Mouse (Mus musculus) ES-E14 (cell line): ENCODE results near the gene Eya4. TPM values are rescaled to one million over a fixed set of nuclear protein-coding genes. Genes with fewer than 3 reads are reported as not detected.

Source experiments
- DNase-seq: peaks from one replicate; pipeline ENCODE4 v3.0.0-alpha.2; 2013; ENCODE audit warnings: low read depth, low spot score
- H3K27ac ChIP-seq: 2 replicates; pipeline ENCODE4 v1.5.1; 2012; ENCODE audit warnings: low read depth, mild to moderate bottlenecking, low read length, moderate library complexity, mixed read lengths; ENCODE audit not compliant: poor library complexity, insufficient read depth, severe bottlenecking
- H3K36me3 ChIP-seq: 2 replicates; pipeline ENCODE4 v1.6.1; 2012; ENCODE audit warnings: mild to moderate bottlenecking, low read length, moderate library complexity, mixed read lengths; ENCODE audit not compliant: control insufficient read depth, poor library complexity, insufficient read depth, severe bottlenecking
- H3K4me1 ChIP-seq, 2 experiments: fragments of 150-350 bp in 1 of 2; sonication (generic) in 1 of 2; 2 replicates each; pipeline ENCODE4 v1.6.1; 2012; ENCODE audit warnings: low read length in 2 of 2, mild to moderate bottlenecking in 1 of 2, mixed read lengths in 1 of 2; ENCODE audit not compliant: control insufficient read depth in 2 of 2, insufficient read depth in 2 of 2, poor library complexity in 1 of 2
- H3K4me3 ChIP-seq, 2 experiments: fragments of 150-350 bp in 1 of 2; sonication (generic) in 1 of 2; 2 replicates each; pipeline ENCODE4 v1.5.1; 2012; ENCODE audit warnings: low read length in 2 of 2, low read depth in 1 of 2, mild to moderate bottlenecking in 1 of 2, mixed read lengths in 1 of 2; ENCODE audit not compliant: insufficient read depth in 1 of 2, poor library complexity in 1 of 2, severe bottlenecking in 1 of 2
- H3K9ac ChIP-seq: 2 replicates; pipeline ENCODE4 v1.6.1; 2012; ENCODE audit warnings: low read depth, mild to moderate bottlenecking, low read length, mixed read lengths; ENCODE audit not compliant: poor library complexity, insufficient read depth, severe bottlenecking
- H3K9me3 ChIP-seq: fragments of 150-350 bp; sonication (generic); 2 replicates; pipeline ENCODE4 v1.6.1; 2012; ENCODE audit warnings: low read depth, mild to moderate bottlenecking, low read length; ENCODE audit not compliant: control insufficient read depth, insufficient read depth
- CHD2 ChIP-seq: IDR thresholded peaks from 2 replicates; pipeline ENCODE4 v1.6.1; 2014; ENCODE audit warnings: mild to moderate bottlenecking, low read depth, low read length, inconsistent platforms
- HCFC1 ChIP-seq: IDR thresholded peaks from 2 replicates; pipeline ENCODE4 v1.6.1; 2012; ENCODE audit warnings: low read length, inconsistent platforms, borderline replicate concordance; ENCODE audit not compliant: insufficient read depth
- MAFK ChIP-seq: IDR thresholded peaks from 2 replicates; pipeline ENCODE4 v1.6.1; 2014; ENCODE audit warnings: mild to moderate bottlenecking, low read depth, low read length, inconsistent platforms; ENCODE audit not compliant: insufficient read depth
- ZC3H11A ChIP-seq: IDR thresholded peaks from 2 replicates; pipeline ENCODE4 v1.6.1; 2012; ENCODE audit warnings: low read depth, mild to moderate bottlenecking, inconsistent platforms, low read length, borderline replicate concordance
- ZNF384 ChIP-seq: IDR thresholded peaks from 2 replicates; pipeline ENCODE4 v1.6.1; 2012; ENCODE audit warnings: low read depth, low read length, inconsistent platforms
- in situ Hi-C, 2 experiments: fragments of 600-800 bp; cut with MboI; formaldehyde crosslinking; loops; one replicate each; pipeline ENCODE4 v1.15.1; 2025; ENCODE audit warnings: low sequenced_read_pairs in 2 of 2, inconsistent platforms in 1 of 2; ENCODE audit not compliant: unreplicated experiment in 2 of 2
- total RNA-seq: library from RNA; depleted of rRNA; stranded (reverse); fragments of 300-350 nt; gene quantifications from 2 replicates; pipeline ENCODE4 v1.2.3, GENCODE M21; 2012

The Eya4 gene
- total RNA-seq, 1 experiment = 1.5 TPM

DNA sequence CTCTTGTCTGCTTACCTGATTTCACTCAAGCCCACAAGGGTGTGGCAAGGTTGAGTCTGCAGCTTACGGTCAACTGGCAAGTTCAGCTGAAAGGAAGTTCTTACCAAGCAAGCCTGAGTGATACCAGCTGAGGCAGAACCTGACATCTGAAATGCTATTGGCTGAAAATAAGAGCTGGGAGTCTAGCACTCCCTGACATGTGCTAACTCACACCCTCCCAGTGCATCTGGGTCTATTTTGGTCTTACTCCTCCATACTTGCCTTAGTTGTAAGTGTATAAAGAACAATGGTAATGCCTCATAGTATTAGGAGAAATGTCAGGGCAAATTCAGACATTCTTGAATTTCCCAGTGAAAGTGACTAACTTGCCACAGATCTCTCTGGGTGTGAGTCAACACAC is 260.3 kb downstream of the Eya4 start:
- Histone ChIP-seq H3K9ac (no peak overlapping the region), H3K9me3 (no peaks in the 10 kb centered on the region), H3K36me3 (no peaks in the 10 kb centered on the region), H3K27ac (no peak overlapping the region), H3K4me1 (no peaks in the 10 kb centered on the region), H3K4me3 (no peak overlapping the region)
- in situ Hi-C loops = loop anchor here (25.0 kb wide), 2 partner anchors 303 to 503 kb away; no protein-coding TSS in a partner anchor
- no peak for TF ChIP-seq ZC3H11A
- no peak for TF ChIP-seq ZNF384
- no peak for TF ChIP-seq HCFC1
- TF ChIP-seq CHD2 = no peak
- TF ChIP-seq MAFK = no peak
- no peak for DNase-seq

DNA sequence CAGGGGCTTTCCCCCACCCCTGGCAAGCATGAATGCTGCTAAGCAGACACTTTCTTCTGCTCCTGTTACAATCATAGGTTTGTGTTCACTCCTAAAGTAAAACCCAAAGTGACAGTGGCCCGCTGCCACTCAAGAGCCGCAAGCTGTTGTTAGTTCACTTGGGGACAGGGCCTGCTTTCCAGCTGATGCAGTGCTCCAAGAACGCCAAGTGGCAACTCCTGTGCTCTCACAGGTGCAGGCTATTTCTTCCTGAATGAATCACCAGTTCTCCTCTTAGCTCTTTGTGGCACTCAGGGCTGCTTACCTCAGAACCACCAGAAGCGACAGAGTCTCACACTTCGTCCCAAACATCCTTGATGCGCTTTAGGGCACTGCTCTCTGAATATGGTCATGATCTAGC is 261.3 kb downstream of the Eya4 start:
- Histone ChIP-seq H3K4me3 (no peak overlapping the region), H3K9me3 (no peaks in the 10 kb centered on the region), H3K9ac (no peak overlapping the region), H3K36me3 (no peaks in the 10 kb centered on the region), H3K4me1 (no peaks in the 10 kb centered on the region), H3K27ac (no peak overlapping the region)
- no peak for TF ChIP-seq MAFK
- no peak for TF ChIP-seq CHD2
- DNase-seq = no peak
- in situ Hi-C loops = loop anchor here (25.0 kb wide), 2 partner anchors 302 to 502 kb away; no protein-coding TSS in a partner anchor

DNA sequence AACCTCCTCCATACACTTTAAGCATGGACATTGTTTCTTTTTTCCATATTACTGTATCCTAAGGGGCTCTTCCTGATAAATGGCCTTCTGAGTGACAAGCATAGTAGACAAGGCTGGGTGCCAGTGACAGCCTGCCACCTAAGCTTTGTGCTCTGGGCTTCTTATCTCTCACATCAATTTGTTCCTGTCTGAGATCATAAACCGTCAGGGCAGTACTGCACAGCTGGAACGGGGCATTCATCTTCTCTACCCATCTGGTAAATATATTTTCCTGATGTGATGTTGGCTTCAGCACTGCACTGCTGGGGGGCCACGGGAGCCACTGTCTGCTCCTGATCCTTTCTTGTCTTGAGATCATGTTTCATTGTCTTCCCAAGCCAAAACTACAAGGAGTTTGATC is 261.8 kb downstream of the Eya4 start:
- Histone ChIP-seq H3K36me3 (no peaks in the 10 kb centered on the region), H3K4me1 (no peaks in the 10 kb centered on the region), H3K4me3 (no peak overlapping the region), H3K9me3 (no peaks in the 10 kb centered on the region), H3K27ac (no peak overlapping the region), H3K9ac (no peak overlapping the region)
- TF ChIP-seq CHD2 = no peak
- TF ChIP-seq MAFK = no peak
- TF ChIP-seq HCFC1 = no peak
- no peak for TF ChIP-seq ZC3H11A
- TF ChIP-seq ZNF384 = no peak
- in situ Hi-C loops = loop anchor here (25.0 kb wide), 2 partner anchors 301 to 501 kb away; no protein-coding TSS in a partner anchor
- DNase-seq = no peak

DNA sequence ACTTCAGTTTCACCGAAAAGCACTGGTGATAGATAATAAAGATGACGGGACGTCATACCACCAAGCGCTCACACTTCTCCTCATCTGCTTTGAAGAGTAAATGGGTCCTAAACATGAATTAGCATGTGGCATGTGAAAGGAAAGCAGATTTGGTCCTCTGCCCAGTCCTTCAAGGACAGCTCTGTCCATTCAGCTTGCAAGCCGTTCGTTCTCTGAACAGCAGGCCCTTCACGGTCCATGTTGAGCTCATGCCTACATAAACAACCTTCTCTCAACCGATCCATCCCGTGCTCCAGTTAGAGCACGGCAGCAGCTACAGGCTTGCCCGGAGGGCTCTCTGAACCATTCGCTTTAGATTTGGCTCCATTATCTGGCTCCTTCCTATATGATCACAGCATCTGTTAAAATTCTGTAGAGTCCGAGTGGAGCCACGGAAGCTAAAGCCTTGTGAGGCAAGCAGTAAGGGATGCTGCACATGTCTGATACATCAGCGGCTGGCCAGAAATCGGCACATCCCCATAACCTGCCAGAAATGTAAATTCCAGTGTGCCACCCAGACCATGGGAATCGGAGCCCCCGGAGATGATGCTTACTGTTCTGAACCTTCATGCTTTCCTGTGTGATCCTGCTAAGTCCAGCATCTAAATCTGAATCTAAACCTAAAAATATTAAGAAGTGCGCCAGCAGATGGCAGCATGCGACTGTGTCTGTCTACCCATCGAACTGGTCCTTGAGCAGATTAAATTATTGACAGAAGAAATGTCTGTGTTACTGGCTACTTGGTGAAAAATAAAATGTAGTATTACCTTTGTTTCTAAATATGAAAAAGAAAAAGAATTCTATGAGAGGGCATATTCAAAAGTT is 264.0 kb downstream of the Eya4 start:
- Histone ChIP-seq H3K9me3 (no peaks in the 10 kb centered on the region), H3K4me3 (no peak overlapping the region), H3K27ac (no peak overlapping the region), H3K4me1 (no peaks in the 10 kb centered on the region), H3K36me3 (no peaks in the 10 kb centered on the region), H3K9ac (no peak overlapping the region)
- TF ChIP-seq ZC3H11A = peak; percentile 41; the same call in 1 of the 2 replicates
- no peak for TF ChIP-seq HCFC1
- peak; percentile 25 for DNase-seq
- in situ Hi-C loops = loop anchor here (25.0 kb wide), 2 partner anchors 299 to 499 kb away; no protein-coding TSS in a partner anchor

DNA sequence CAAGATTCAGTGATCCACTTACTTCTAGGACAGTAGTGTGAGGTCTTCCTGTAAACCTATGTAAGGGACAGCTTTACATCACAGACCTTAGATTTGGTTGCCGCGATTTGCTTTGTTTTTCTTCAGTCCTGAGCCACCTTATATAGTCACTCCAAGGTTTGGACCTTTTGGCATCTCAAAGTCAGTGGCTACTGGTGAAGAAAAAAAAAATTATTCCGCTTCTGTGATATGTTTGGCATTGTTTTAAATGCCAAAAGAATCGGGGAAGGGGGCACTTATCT is 269.1 kb downstream of the Eya4 start:
- H3K36me3 ChIP-seq = no peaks in the 10 kb centered on the region
- TF ChIP-seq ZNF384 (no peak), MAFK (no peak), CHD2 (no peak), ZC3H11A (no peak), HCFC1 (no peak)

More for the DNA sequence above, 269.1 kb downstream of the Eya4 start:
- H3K4me3 ChIP-seq = no peak overlapping the region
- H3K4me1 ChIP-seq = no peaks in the 10 kb centered on the region
- H3K9ac ChIP-seq = no peak overlapping the region
- H3K9me3 ChIP-seq = no peaks in the 10 kb centered on the region
- no peak overlapping the region for H3K27ac ChIP-seq
- no peak for DNase-seq
- in situ Hi-C loops = loop anchor here (25.0 kb wide), 2 partner anchors 294 to 494 kb away; no protein-coding TSS in a partner anchor
